Mouse (Mus musculus) c-Kit-positive CD71-negative TER-119-negative erythroid progenitor cells, embryonic 14.5 days (primary cell): ENCODE data around the gene Kctd13.

Experiments used
- DNase-seq: peaks from one replicate; pipeline ENCODE4 v3.0.0-alpha.2; 2013; ENCODE audit warnings: low read depth

The Kctd13 gene

DNA sequence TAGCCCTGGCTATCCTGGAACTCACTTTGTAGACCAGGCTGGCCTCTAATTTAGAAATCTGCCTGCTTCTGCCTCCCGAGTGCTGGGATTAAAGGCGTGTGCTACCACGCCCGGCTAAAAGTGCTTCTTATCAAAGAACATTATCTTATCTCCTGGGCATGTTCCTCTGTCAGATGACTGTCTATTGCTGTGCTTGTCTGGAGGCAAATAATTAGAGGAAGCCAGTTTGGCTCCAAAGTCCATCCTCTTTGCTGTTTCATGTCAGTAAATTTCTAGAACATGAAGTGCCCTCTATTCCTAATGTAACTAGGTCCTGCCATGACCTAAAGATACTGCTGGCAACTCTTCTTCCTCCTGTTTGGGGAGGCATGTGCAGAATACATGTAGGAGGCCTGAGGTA is 53.4 kb downstream of the Kctd13 start:
- no peak for DNase-seq

DNA sequence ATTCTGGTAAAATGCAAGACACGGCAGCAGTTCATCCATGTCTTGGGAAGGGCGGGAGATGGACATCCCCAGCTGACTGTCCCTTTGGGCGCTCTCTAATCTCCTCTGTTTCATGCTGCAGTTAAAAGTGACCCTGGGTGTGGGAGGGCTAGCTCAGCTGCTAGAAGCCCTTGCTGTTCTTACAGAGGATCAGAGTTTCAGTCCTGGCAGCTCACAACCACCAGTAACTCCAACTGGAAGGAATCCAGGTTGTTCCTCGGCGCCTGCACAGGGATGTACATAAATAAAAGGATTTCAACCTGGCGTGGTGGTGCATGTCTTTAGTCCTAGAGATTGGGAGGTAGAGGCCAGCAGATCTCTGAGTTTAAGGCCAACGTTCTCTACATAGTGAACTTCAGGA is 54.4 kb downstream of the Kctd13 start:
- no peak for DNase-seq

DNA sequence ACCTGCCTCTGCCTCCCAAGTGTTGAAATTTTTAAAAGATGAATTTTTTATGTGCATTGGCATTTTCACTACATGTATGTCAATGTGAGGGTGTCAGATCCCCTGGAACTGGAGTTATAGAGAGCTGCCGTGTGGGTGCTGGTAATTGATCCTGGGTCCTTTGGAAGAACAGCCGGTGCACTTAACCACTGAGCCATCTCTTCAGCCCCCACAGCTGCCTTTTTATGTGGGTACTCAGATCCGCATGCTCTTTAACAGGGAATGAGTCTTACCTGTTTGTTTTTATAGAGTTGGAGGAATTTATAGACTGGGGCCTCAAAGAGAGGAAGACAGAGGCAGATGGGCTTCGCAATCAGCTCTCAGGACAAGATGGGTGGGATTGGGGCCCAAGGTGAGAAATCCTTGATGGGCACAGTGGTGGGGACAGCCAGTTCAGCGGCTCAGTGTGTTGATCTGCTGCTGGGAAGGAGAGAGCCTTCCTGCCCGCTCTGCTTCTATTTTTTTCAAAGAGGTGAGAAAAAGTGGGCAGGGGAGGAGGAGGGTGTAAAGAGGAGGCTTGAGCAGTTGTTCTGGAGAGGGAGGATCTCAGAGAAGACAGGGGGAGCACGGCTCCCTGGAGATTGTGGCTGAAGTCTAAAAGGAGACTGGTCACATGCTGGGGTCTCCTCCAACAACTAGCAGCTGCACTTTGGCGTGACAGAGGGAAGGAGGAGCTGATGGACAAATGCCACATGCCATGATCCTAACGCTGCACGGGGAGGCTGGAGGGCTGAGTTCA is 56.2 kb downstream of the Kctd13 start:
- DNase-seq = no peak

DNA sequence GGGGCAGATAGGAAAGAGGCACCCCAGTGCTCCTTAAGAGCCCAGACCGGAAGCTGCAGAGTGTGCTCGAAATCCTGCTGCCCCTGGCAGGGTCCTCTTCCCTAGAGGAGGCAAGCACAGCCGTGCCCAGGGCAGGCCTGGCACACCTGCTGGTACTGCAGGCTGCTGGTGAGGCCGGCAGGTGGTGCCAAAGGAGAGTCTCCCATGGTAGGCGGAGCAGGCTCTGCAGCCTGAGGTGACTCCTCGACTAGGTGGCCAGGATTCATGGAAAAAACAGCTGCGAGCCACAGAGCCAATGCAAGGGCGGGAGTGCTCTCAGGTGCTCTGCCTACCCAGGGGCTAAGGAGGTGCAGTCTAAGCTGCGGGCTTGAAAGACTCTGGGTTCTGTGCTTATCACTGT is 57.6 kb downstream of the Kctd13 start:
- DNase-seq = no peak

DNA sequence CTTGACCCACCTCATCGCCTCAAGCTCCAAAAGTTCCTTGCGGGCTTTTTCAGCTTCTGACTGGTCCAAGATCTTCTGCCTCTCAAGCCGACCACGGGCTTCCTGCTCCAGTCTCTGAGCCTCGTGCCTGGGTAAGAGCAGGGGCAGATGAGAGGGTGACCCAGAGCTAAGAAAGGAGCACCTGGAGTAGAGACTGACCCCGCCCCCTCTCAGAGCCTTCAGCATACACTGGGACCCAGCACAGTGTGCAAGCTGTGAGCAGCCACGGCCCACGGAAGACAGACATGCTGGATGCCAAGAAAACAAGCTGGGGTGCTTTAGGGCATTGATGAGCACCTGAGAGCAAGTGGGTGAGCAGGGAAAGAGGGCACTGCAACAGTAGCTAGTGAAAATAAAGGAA is 60.1 kb downstream of the Kctd13 start:
- DNase-seq = no peak
